Mouse (Mus musculus) neural tube, embryonic 11.5 days (tissue): ENCODE results near the gene Olfr750. TPM values are rescaled to one million over a fixed set of nuclear protein-coding genes. Genes with fewer than 3 reads are reported as not detected.
A peak's percentile ranks its signal among the peaks of the same experiment; 100 is the strongest.

Source experiments
- ATAC-seq: fragments of 200-750 bp; cut with Nextera tagmentation; 2 replicates; pipeline ENCODE4 v1.8.0; 2017; ENCODE audit warnings: moderate number of reproducible peaks, mild to moderate bottlenecking, moderate TSS enrichment, moderate library complexity; ENCODE audit not compliant: insufficient read depth, low FRiP score, low TSS enrichment
- DNase-seq: peaks from one replicate; pipeline ENCODE4 v3.0.0-alpha.2; 2015; ENCODE audit warnings: low spot score
- H3K27ac ChIP-seq: fragments of 300-500 bp; sonication (generic); 2 replicates; pipeline ENCODE4 v1.5.1; 2014; ENCODE audit warnings: low read depth, mild to moderate bottlenecking, low read length
- H3K27me3 ChIP-seq: fragments of 300-500 bp; sonication (generic); 2 replicates; pipeline ENCODE4 v1.6.1; 2014; ENCODE audit warnings: mild to moderate bottlenecking, low read length, mixed read lengths; ENCODE audit not compliant: control insufficient read depth, insufficient read depth
- H3K36me3 ChIP-seq: fragments of 300-500 bp; sonication (generic); 2 replicates; pipeline ENCODE4 v1.6.1; 2014; ENCODE audit warnings: mild to moderate bottlenecking, low read length, moderate library complexity, mixed read lengths; ENCODE audit not compliant: control insufficient read depth, insufficient read depth
- H3K4me1 ChIP-seq: fragments of 300-500 bp; sonication (generic); 2 replicates; pipeline ENCODE4 v1.6.1; 2014; ENCODE audit warnings: low read length, mixed read lengths; ENCODE audit not compliant: control insufficient read depth, insufficient read depth
- H3K4me2 ChIP-seq: fragments of 300-500 bp; sonication (generic); 2 replicates; pipeline ENCODE4 v1.6.1; 2014; ENCODE audit warnings: low read depth, mild to moderate bottlenecking, moderate library complexity
- H3K4me3 ChIP-seq: fragments of 300-500 bp; sonication (generic); 2 replicates; pipeline ENCODE4 v1.5.1; 2014; ENCODE audit warnings: low read depth, low read length
- H3K9ac ChIP-seq: fragments of 300-500 bp; sonication (generic); 2 replicates; pipeline ENCODE4 v1.6.1; 2014; ENCODE audit warnings: mild to moderate bottlenecking, low read length
- H3K9me3 ChIP-seq: fragments of 300-500 bp; sonication (generic); 2 replicates; pipeline ENCODE4 v1.6.1; 2016; ENCODE audit warnings: low read length; ENCODE audit not compliant: control insufficient read depth
- WGBS: fragments of 180-500 bp; shearing (Covaris S2); extraction: QIAGEN DNeasy Blood & Tissue Kit; methylation state at CpG from one replicate; pipeline ENCODE4 v1.1.7; 2014; 5-methylcytosine and 5-hydroxymethylcytosine counted together
- polyA plus RNA-seq: library from polyadenylated mRNA; unstranded; fragments of >200 nt; fragmentation: Nextera tagmentation; extraction: Ambion mirVana; gene quantifications from 2 replicates; pipeline ENCODE4 v1.2.1, GENCODE M21; 2014

The Olfr750 gene
- polyA plus RNA-seq = not detected in 2 replicates

DNA sequence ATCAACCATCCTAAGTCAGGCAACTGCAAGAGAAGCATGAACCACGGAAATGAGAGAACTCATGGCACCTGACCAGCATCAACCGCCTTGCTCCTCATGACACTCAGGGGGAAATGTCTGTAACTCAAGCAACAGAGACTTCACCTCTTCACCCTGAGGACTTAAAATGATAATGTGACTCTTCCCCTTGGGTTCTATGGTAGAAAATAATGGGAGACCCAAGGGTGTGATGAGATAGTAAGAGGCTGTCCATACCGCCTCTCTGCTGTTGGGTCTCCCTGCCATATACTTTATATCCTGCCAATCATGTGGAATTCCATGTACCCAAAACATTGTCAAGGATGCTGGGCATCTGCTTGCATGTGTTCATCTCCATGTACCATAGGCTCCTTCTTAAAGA, at the start of gene Olfr750:
TSS of gene Olfr750 (minus strand) at position 101 of the 400 bp plus-strand sequence.
- Histone ChIP-seq H3K36me3 (no peaks in the 10 kb centered on the region), H3K4me1 (no peaks in the 10 kb centered on the region), H3K27ac (no peak within 1 kb of the TSS), H3K27me3 (no peaks in the 10 kb centered on the region), H3K4me2 (no peak within 1 kb of the TSS), H3K9ac (no peak within 1 kb of the TSS), H3K9me3 (no peaks in the 10 kb centered on the region), H3K4me3 (no peak within 1 kb of the TSS)
- ATAC-seq (no peak), DNase-seq (no peak)
- 86% methylated on average over 3 of the region's 3 CpGs for WGBS

DNA sequence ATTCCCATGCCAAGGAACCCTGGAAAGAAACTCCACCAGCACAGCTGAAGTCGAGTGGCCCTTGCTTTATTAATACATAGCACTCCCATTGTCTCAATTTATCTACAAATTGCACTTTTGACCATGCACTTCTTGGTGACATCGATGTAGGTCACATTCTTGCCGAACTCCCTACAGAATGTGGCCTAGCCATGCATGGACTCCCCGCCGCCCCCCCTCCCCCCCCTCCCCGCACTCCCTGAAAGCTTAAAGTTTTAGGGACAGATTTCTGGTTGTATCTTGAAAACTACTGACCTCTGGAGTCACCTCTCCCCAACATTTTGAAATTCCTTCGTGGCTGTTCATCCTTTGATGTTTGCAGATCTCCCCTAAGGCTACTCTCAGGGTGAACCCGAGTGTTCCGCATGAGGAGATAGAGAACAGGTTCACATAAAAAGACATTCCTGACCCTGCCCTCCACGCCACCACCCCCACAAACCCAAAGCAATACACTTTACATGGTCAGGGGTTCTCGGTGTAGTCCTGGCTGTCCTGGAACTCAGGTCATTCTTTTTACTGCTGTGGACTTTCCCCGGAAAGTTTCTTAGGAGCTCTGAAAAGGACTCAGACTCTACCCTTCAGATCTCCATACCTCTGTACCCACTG, 39.8 kb upstream of the Olfr750 start, which contains the start of gene Eddm3b:
TSS of gene Eddm3b (plus strand) at position 511 of the 645 bp plus-strand sequence.
- no peaks in the 10 kb centered on the region for H3K27me3 ChIP-seq
- 53% methylated on average over 12 of the region's 12 CpGs for WGBS
- H3K27ac ChIP-seq = no peak within 1 kb of the TSS
- no peak within 1 kb of the TSS for H3K9ac ChIP-seq
- no peak within 1 kb of the TSS for H3K4me3 ChIP-seq
- H3K4me2 ChIP-seq = no peak within 1 kb of the TSS
- H3K36me3 ChIP-seq = no peaks in the 10 kb centered on the region
- DNase-seq (no peak), ATAC-seq (no peak)
- no peaks in the 10 kb centered on the region for H3K4me1 ChIP-seq
- peaks cover 3% of the 10 kb centered on the region; the same call in 1 of the 2 replicates for H3K9me3 ChIP-seq

DNA sequence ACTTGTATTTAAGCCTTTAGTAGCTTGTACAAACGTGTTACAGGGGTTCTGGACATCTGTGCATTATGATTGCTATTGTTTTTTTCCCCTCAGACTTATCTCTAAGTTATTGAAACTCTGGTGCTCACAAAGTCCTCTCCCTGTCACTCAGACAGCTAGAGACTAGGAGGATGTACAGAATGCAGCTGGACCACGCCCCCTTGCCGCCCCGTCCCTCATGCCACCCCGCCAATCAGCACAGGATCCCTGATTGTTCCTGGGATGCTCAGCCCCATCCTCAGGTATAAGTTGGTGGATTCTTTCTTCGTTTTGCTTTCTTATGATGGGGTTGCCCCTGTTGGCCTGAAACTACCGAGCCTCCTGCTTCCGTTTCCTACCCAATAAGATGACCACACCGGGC, 39.2 kb upstream of the Olfr750 start:
- ATAC-seq (no peak), DNase-seq (no peak)
- Histone ChIP-seq H3K4me3 (no peak overlapping the region), H3K9ac (no peak overlapping the region), H3K36me3 (no peaks in the 10 kb centered on the region), H3K4me1 (no peaks in the 10 kb centered on the region), H3K27me3 (no peaks in the 10 kb centered on the region), H3K4me2 (no peak overlapping the region), H3K9me3 (peaks cover 3% of the 10 kb centered on the region; the same call in 1 of the 2 replicates), H3K27ac (no peak overlapping the region)
- WGBS = 41% methylated on average over 9 of the region's 9 CpGs

- ATAC-seq (no peak), DNase-seq (no peak)
These were observed 37.7 kb upstream of the Olfr750 start for GRCm38 (mm10) chr14:51111966-51112365.

GRCm38 (mm10) chr14:51106449-51106967, 32.3 kb upstream of the Olfr750 start:
- Histone ChIP-seq H3K36me3 (no peaks in the 10 kb centered on the region), H3K9ac (no peak overlapping the region), H3K27ac (no peak overlapping the region), H3K4me2 (no peak overlapping the region), H3K9me3 (peaks cover 3% of the 10 kb centered on the region; the same call in 1 of the 2 replicates), H3K4me1 (no peaks in the 10 kb centered on the region), H3K4me3 (no peak overlapping the region), H3K27me3 (no peaks in the 10 kb centered on the region)
- no peak for DNase-seq
- no peak for ATAC-seq

More at GRCm38 (mm10) chr14:51111966-51112365, 37.7 kb upstream of the Olfr750 start:
- no peaks in the 10 kb centered on the region for H3K36me3 ChIP-seq
- H3K27me3 ChIP-seq = no peaks in the 10 kb centered on the region
- no peak overlapping the region for H3K4me2 ChIP-seq
- H3K9me3 ChIP-seq = peaks cover 3% of the 10 kb centered on the region; the same call in 1 of the 2 replicates
- H3K4me3 ChIP-seq = no peak overlapping the region
- H3K27ac ChIP-seq = no peak overlapping the region
- H3K9ac ChIP-seq = no peak overlapping the region
- no peaks in the 10 kb centered on the region for H3K4me1 ChIP-seq
- 76% methylated on average over 3 of the region's 3 CpGs for WGBS

DNA sequence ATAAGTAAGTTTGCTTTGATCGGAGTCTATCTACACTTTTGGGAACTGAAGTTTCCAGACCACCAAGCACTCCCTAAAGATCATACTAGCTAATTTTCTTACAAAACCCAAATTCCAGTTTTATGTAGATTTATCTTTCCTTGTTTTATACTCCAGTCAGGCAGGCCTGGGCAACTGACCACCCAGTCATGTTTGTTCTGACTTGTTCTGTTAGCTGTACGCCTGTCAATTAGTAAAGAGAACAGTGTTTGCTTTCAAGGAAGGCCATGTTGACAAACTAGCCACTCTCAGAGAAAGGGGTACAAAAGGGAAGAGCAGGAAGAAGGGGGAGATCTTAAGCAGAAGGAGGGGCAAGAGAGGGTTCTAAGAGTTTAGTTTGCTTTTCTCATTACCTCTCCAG, 30.1 kb upstream of the Olfr750 start:
- no peaks in the 10 kb centered on the region for H3K36me3 ChIP-seq
- ATAC-seq = no peak
- no peaks in the 10 kb centered on the region for H3K4me1 ChIP-seq

GRCm38 (mm10) chr14:51103217-51103616, 29.0 kb upstream of the Olfr750 start:
- ATAC-seq = 0 out of 2 replicates have a peak, but pooled peaks have one; percentile 16
- Histone ChIP-seq H3K4me1 (no peaks in the 10 kb centered on the region), H3K9me3 (no peaks in the 10 kb centered on the region), H3K4me3 (no peak overlapping the region), H3K4me2 (no peak overlapping the region), H3K27me3 (no peaks in the 10 kb centered on the region), H3K36me3 (no peaks in the 10 kb centered on the region), H3K9ac (no peak overlapping the region), H3K27ac (no peak overlapping the region)
- peak; percentile 63 for DNase-seq
- 65% methylated on average over 3 of the region's 3 CpGs for WGBS

More for the DNA sequence above, 30.1 kb upstream of the Olfr750 start:
- Histone ChIP-seq H3K27me3 (no peaks in the 10 kb centered on the region), H3K9me3 (no peaks in the 10 kb centered on the region), H3K4me2 (no peak overlapping the region), H3K4me3 (no peak overlapping the region), H3K27ac (no peak overlapping the region), H3K9ac (no peak overlapping the region)
- WGBS = 85% methylated on average over 2 of the region's 2 CpGs
- DNase-seq = no peak

DNA sequence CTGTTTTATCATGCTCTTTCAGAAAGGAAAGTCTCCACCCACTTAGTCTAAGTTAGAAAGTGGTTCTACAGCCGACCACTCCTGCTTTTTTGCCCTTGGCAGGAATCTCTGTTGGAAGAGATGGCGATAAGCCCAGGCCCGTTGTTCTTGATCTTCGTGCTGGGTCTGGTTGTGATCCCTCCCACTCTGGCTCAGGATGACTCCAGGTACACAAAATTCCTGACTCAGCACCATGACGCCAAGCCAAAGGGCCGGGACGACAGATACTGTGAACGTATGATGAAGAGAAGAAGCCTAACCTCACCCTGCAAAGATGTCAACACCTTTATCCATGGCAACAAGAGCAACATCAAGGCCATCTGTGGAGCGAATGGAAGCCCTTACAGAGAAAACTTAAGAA, 27.0 kb upstream of the Olfr750 start:
- Histone ChIP-seq H3K4me3 (no peak overlapping the region), H3K9ac (no peak overlapping the region), H3K27ac (no peak overlapping the region), H3K4me2 (no peak overlapping the region), H3K4me1 (no peaks in the 10 kb centered on the region), H3K27me3 (no peaks in the 10 kb centered on the region), H3K9me3 (no peaks in the 10 kb centered on the region), H3K36me3 (no peaks in the 10 kb centered on the region)
- no peak for ATAC-seq
- DNase-seq = no peak
- 85% methylated on average over 9 of the region's 9 CpGs for WGBS

DNA sequence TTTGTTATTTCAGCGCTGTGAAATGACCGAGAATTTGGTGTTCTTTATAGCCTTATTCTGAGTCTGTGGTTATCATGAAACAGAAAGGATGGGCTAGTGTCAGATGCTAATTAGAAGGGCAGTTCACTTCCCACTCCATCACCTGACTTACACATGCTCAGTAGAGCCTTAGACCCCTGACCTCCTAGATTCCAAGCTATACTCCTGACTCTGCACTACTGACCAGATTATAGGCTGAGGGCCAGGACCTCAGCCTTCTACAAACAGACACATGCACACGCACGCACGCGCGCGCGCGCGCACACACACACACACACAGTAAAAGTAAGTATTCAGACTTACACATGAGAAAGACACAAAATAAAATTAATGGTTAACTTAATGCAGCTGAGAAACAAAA, 24.7 kb upstream of the Olfr750 start:
- no peak for DNase-seq
- H3K9me3 ChIP-seq = no peaks in the 10 kb centered on the region
- no peak overlapping the region for H3K4me3 ChIP-seq
- no peak for ATAC-seq
- H3K4me1 ChIP-seq = no peaks in the 10 kb centered on the region
- no peak overlapping the region for H3K9ac ChIP-seq
- no peaks in the 10 kb centered on the region for H3K36me3 ChIP-seq
- H3K27me3 ChIP-seq = no peaks in the 10 kb centered on the region
- H3K4me2 ChIP-seq = no peak overlapping the region
- 93% methylated on average over 11 of the region's 11 CpGs for WGBS
- H3K27ac ChIP-seq = no peak overlapping the region
